Mouse (Mus musculus) cerebellum, adult 2 months (tissue): Measurements from ENCODE around the gene Hoxb5.

Experiments
- CTCF ChIP-seq: fragments of 200-500 bp; IDR thresholded peaks from 2 replicates; pipeline ENCODE4 v1.5.1; 2011; ENCODE audit warnings: low read depth, mild to moderate bottlenecking, control low read depth, low read length, moderate library complexity, borderline replicate concordance; ENCODE audit not compliant: insufficient read depth
- POLR2A ChIP-seq: fragments of 200-500 bp; IDR thresholded peaks from 2 replicates; pipeline ENCODE4 v1.6.1; 2011; ENCODE audit warnings: low read length, control low read depth, borderline replicate concordance; ENCODE audit not compliant: insufficient read depth

- no peak for TF ChIP-seq CTCF
- no peak for TF ChIP-seq POLR2A
Observed at GRCm38 (mm10) chr11:96271541-96272011, 31.6 kb upstream of the Hoxb5 start.
